Mouse (Mus musculus): ENCODE measurements at regions not wholly inside any gene's neighbourhood (a gene's known extent, or its start where the extent isn't known, plus 50 kb on each side); places are given as distances from the start of the nearest gene placed in this dataset.

GRCm38 (mm10) chr17:64492614-64493269 lies 107.8 kb upstream of the Man2a1 start:
- peak; percentile 67 for ATAC-seq (ENCODE audit: poor library complexity, severe bottlenecking)

- peak; percentile 52 for ATAC-seq (ENCODE audit: poor library complexity, severe bottlenecking)
These were observed 101.1 kb upstream of the Man2a1 start for GRCm38 (mm10) chr17:64499281-64499997.

- ATAC-seq (ENCODE audit: poor library complexity, severe bottlenecking) = no peak
These were observed 98.2 kb upstream of the Man2a1 start for GRCm38 (mm10) chr17:64502376-64502775.

GRCm38 (mm10) chr17:64505956-64506355 lies 94.6 kb upstream of the Man2a1 start:
- no peak for ATAC-seq (ENCODE audit: poor library complexity, severe bottlenecking)

GRCm38 (mm10) chr17:64511139-64511779 lies 89.3 kb upstream of the Man2a1 start:
- ATAC-seq (ENCODE audit: poor library complexity, severe bottlenecking) = no peak

GRCm38 (mm10) chr17:64522213-64522612 lies 78.3 kb upstream of the Man2a1 start:
- peak; percentile 80 for ATAC-seq (ENCODE audit: poor library complexity, severe bottlenecking)

GRCm38 (mm10) chr17:64523899-64524298 lies 76.6 kb upstream of the Man2a1 start:
- no peak for ATAC-seq (ENCODE audit: poor library complexity, severe bottlenecking)

GRCm38 (mm10) chr17:64527817-64528216 lies 72.7 kb upstream of the Man2a1 start:
- no peak for ATAC-seq (ENCODE audit: poor library complexity, severe bottlenecking)

GRCm38 (mm10) chr17:64528476-64528875 lies 72.1 kb upstream of the Man2a1 start:
- ATAC-seq (ENCODE audit: poor library complexity, severe bottlenecking) = no peak

GRCm38 (mm10) chr17:64529296-64529994 lies 71.1 kb upstream of the Man2a1 start:
- ATAC-seq (ENCODE audit: poor library complexity, severe bottlenecking) = no peak

GRCm38 (mm10) chr17:64531150-64531549 lies 69.4 kb upstream of the Man2a1 start:
- ATAC-seq (ENCODE audit: poor library complexity, severe bottlenecking) = peak; percentile 86

GRCm38 (mm10) chr17:64534323-64534722 lies 66.2 kb upstream of the Man2a1 start:
- no peak for ATAC-seq (ENCODE audit: poor library complexity, severe bottlenecking)

- no peak for ATAC-seq (ENCODE audit: poor library complexity, severe bottlenecking)
These were observed 62.0 kb upstream of the Man2a1 start for GRCm38 (mm10) chr17:64538520-64538953.

GRCm38 (mm10) chr17:64540411-64540810 lies 60.1 kb upstream of the Man2a1 start:
- ATAC-seq (ENCODE audit: poor library complexity, severe bottlenecking) = no peak

- no peak for ATAC-seq (ENCODE audit: poor library complexity, severe bottlenecking)
These were observed 52.0 kb upstream of the Man2a1 start for GRCm38 (mm10) chr17:64548536-64548935.

GRCm38 (mm10) chr17:64550034-64550433 lies 50.5 kb upstream of the Man2a1 start:
- ATAC-seq (ENCODE audit: poor library complexity, severe bottlenecking) = no peak

Measured in megakaryocyte, adult 5-6 weeks (primary cell).